Mouse (Mus musculus): ENCODE data around the gene Epo. TPM values are rescaled to one million over a fixed set of nuclear protein-coding genes. Genes with fewer than 3 reads are reported as not detected.

The Epo gene
- polyA plus RNA-seq, 1 experiment from 2014 or later: 5.5 TPM

GRCm38 (mm10) chr5:137510573-137511390 lies 22.3 kb downstream of the Epo start:
- Histone ChIP-seq H3K9me3 (replicated peaks) (no peaks in the 10 kb centered on the region), H3K27me3 (ENCODE audit: low read depth, poor library complexity, severe bottlenecking) (no peaks in the 10 kb centered on the region), H3K4me1 (peaks cover 49% of the 10 kb centered on the region), H3K36me3 (peaks cover 21% of the 10 kb centered on the region), H3K4me3 (peak overlapping the region; percentile 99), H3K27ac (replicated peaks) (peak overlapping the region; percentile 97)
- WGBS: under 1% methylated on average over 48 of the region's 83 CpGs
- DNase-seq (ENCODE audit: low spot score): no peak

DNA sequence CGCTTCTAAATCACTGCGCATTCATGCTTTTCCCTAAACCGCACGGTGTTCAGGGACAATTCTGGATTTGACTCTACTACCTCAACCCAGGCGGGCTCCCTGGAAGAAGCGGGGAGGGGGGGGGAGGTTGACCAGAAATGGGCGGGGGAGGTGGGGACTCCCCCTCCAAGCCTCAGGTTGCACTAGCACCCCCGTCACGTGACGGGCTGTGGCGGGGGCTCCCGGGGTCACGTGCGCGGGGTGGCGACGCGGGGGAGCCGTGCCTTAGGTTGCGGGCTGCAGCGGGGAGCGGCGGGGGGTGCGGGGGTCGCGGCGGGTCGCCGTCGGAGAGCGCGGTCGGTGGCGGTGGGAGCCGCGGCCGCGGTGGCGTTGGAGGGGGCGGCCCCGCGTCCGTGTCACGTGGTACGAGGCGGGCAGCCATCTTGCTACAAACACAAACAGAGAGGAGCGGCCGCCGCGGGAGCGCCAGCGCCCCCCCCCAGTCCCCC lies 23.0 kb downstream of the Epo start:
- Histone ChIP-seq H3K36me3 (peaks cover 19% of the 10 kb centered on the region), H3K4me3 (peak overlapping the region; percentile 99), H3K4me1 (peaks cover 47% of the 10 kb centered on the region), H3K9me3 (replicated peaks) (no peaks in the 10 kb centered on the region), H3K27ac (replicated peaks) (peak overlapping the region; percentile 97), H3K27me3 (ENCODE audit: low read depth, poor library complexity, severe bottlenecking) (no peaks in the 10 kb centered on the region)
- peak; percentile 87 for DNase-seq (ENCODE audit: low spot score)
- 2% methylated on average over 50 of the region's 52 CpGs for WGBS

DNA sequence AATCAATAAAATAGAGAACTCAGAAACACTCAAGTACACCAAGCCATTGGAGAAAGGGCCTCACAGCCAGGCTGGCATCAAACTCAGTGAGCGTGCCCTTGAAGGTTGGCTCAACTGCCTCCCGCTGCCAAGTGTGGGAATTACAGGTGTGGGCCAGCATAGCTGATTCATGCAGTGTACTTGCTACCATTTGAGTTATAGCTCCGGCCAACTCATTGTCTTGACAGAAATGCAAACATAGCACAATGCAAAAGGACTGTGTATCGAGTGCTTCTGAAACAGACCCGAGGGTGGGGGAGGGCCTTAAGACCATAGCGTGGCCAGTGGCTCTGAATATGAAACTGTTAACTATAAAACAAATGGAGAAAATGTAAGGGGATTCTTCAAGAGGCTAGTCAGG lies 29.0 kb downstream of the Epo start:
- H3K4me3 ChIP-seq: no peak overlapping the region
- no peaks in the 10 kb centered on the region for H3K27me3 ChIP-seq (ENCODE audit: low read depth, poor library complexity, severe bottlenecking)
- no peaks in the 10 kb centered on the region for H3K9me3 ChIP-seq (replicated peaks)
- WGBS: 88% methylated on average over 6 of the region's 6 CpGs
- peaks cover 25% of the 10 kb centered on the region for H3K4me1 ChIP-seq
- H3K27ac ChIP-seq (replicated peaks): no peak overlapping the region
- peaks cover 14% of the 10 kb centered on the region for H3K36me3 ChIP-seq
- DNase-seq (ENCODE audit: low spot score): no peak

DNA sequence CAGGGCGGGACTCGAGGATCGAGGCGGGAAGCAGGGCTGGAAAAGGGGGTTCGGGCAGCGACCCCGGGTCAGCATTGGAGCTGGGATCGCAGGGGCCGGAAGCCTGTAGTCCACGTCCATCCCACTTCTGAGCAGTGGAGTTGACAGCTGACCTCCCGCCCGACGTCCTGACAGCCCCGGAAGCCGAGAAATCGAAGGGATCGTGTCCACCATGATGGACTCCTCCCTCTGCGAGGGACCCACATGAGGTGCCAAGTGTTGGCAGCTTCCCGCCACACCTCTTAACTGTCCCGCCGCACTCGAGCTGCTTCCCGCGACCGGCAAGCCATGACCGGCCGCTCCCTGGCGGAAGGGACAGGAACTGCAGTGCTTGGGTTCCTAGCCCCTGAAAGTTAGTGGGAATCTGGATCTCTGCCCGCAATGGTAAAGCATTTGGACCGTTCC lies 30.4 kb downstream of the Epo start:
- Histone ChIP-seq H3K9me3 (replicated peaks) (no peaks in the 10 kb centered on the region), H3K36me3 (peaks cover 14% of the 10 kb centered on the region), H3K27me3 (ENCODE audit: low read depth, poor library complexity, severe bottlenecking) (no peaks in the 10 kb centered on the region), H3K27ac (replicated peaks) (peak overlapping the region; percentile 97), H3K4me1 (peaks cover 25% of the 10 kb centered on the region), H3K4me3 (peak overlapping the region; percentile 77)
- under 1% methylated on average over 30 of the region's 30 CpGs for whole genome bisulfite sequencing
- peak; percentile 88 for DNase-seq (ENCODE audit: low spot score)

GRCm38 (mm10) chr5:137501709-137502666 lies 31.1 kb downstream of the Epo start, which contains the start of gene Pop7:
Pop7 (minus strand) TSS chr5:137502518.
- Histone ChIP-seq H3K36me3 (peaks cover 14% of the 10 kb centered on the region), H3K27ac (replicated peaks) (peak within 1 kb of the TSS; percentile 97), H3K27me3 (ENCODE audit: low read depth, poor library complexity, severe bottlenecking) (no peaks in the 10 kb centered on the region), H3K4me1 (peaks cover 25% of the 10 kb centered on the region), H3K4me3 (peak within 1 kb of the TSS; percentile 77), H3K9me3 (replicated peaks) (no peaks in the 10 kb centered on the region)
- DNase-seq (ENCODE audit: low spot score): peak; percentile 99
- WGBS: 2% methylated on average over 64 of the region's 64 CpGs

- Histone ChIP-seq H3K36me3 (peaks cover 14% of the 10 kb centered on the region), H3K27me3 (ENCODE audit: low read depth, poor library complexity, severe bottlenecking) (no peaks in the 10 kb centered on the region), H3K4me3 (no peak overlapping the region), H3K4me1 (peaks cover 25% of the 10 kb centered on the region), H3K9me3 (replicated peaks) (no peaks in the 10 kb centered on the region), H3K27ac (replicated peaks) (no peak overlapping the region)
- DNase-seq (ENCODE audit: low spot score): no peak
- 90% methylated on average over 7 of the region's 7 CpGs for WGBS
Observed at GRCm38 (mm10) chr5:137500186-137500585, 32.9 kb downstream of the Epo start.

GRCm38 (mm10) chr5:137493831-137494230 lies 39.2 kb downstream of the Epo start:
- Histone ChIP-seq H3K36me3 (peaks cover 5% of the 10 kb centered on the region; the same call in 1 of the 2 replicates), H3K9me3 (replicated peaks) (no peaks in the 10 kb centered on the region), H3K4me3 (no peak overlapping the region), H3K4me1 (0 out of 2 replicates have a peak, but pooled peaks cover 2% of the 10 kb centered on the region), H3K27ac (replicated peaks) (no peak overlapping the region), H3K27me3 (ENCODE audit: low read depth, poor library complexity, severe bottlenecking) (no peaks in the 10 kb centered on the region)
- WGBS: 86% methylated on average over 13 of the region's 13 CpGs
- DNase-seq (ENCODE audit: low spot score): no peak

DNA sequence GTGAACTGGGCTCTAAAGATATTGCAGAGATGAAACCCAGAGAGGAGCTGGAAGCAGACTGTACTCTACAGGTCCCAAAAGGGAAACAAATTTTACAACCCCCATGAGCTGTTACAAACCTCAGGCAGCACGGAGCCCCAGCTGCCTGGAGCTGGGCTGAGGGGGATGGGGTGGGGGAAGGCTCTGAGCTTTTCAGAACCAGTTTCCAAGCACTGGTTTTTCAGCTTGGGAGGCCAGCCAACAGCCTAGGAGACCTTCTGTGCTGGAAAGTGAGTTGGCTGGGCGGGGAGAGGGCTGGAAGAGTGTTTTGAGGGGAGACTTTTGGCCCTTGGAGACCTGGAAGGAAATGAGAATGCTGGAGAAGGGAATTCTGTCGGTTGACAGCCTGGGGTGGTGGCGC lies 41.5 kb downstream of the Epo start:
- 66% methylated on average over 4 of the region's 4 CpGs for WGBS
- Histone ChIP-seq H3K4me1 (peaks cover 4% of the 10 kb centered on the region), H3K27ac (replicated peaks) (no peak overlapping the region), H3K4me3 (no peak overlapping the region), H3K27me3 (ENCODE audit: low read depth, poor library complexity, severe bottlenecking) (no peaks in the 10 kb centered on the region), H3K36me3 (peaks cover 11% of the 10 kb centered on the region; the same call in 1 of the 2 replicates), H3K9me3 (replicated peaks) (no peaks in the 10 kb centered on the region)
- DNase-seq (ENCODE audit: low spot score): no peak

GRCm38 (mm10) chr5:137487616-137488015 lies 45.4 kb downstream of the Epo start:
- DNase-seq (ENCODE audit: low spot score): no peak
- H3K27ac ChIP-seq (replicated peaks): no peak overlapping the region
- H3K36me3 ChIP-seq: peaks cover 6% of the 10 kb centered on the region; the same call in 1 of the 2 replicates
- no peaks in the 10 kb centered on the region for H3K9me3 ChIP-seq (replicated peaks)
- peaks cover 40% of the 10 kb centered on the region for H3K4me1 ChIP-seq
- H3K27me3 ChIP-seq (ENCODE audit: low read depth, poor library complexity, severe bottlenecking): no peaks in the 10 kb centered on the region
- H3K4me3 ChIP-seq: no peak overlapping the region
- 86% methylated on average over 7 of the region's 7 CpGs for WGBS

GRCm38 (mm10) chr5:137485851-137486155 lies 47.2 kb downstream of the Epo start:
- Histone ChIP-seq H3K27ac (replicated peaks) (peak overlapping the region; percentile 88), H3K4me3 (peak overlapping the region; percentile 72), H3K4me1 (peaks cover 54% of the 10 kb centered on the region), H3K9me3 (replicated peaks) (no peaks in the 10 kb centered on the region), H3K36me3 (peaks cover 6% of the 10 kb centered on the region; the same call in 1 of the 2 replicates), H3K27me3 (ENCODE audit: low read depth, poor library complexity, severe bottlenecking) (no peaks in the 10 kb centered on the region)
- WGBS: 2% methylated on average over 17 of the region's 17 CpGs
- no peak for DNase-seq (ENCODE audit: low spot score)

- H3K27ac ChIP-seq (replicated peaks): peak overlapping the region; percentile 88
- peaks cover 6% of the 10 kb centered on the region; the same call in 1 of the 2 replicates for H3K36me3 ChIP-seq
- no peaks in the 10 kb centered on the region for H3K27me3 ChIP-seq (ENCODE audit: low read depth, poor library complexity, severe bottlenecking)
- no peaks in the 10 kb centered on the region for H3K9me3 ChIP-seq (replicated peaks)
- H3K4me3 ChIP-seq: peak overlapping the region; percentile 72
- peak; percentile 57 for DNase-seq (ENCODE audit: low spot score)
- peaks cover 54% of the 10 kb centered on the region for H3K4me1 ChIP-seq
- WGBS: 4% methylated on average over 30 of the region's 30 CpGs
Observed at GRCm38 (mm10) chr5:137485071-137485850, 47.8 kb downstream of the Epo start.

DNA sequence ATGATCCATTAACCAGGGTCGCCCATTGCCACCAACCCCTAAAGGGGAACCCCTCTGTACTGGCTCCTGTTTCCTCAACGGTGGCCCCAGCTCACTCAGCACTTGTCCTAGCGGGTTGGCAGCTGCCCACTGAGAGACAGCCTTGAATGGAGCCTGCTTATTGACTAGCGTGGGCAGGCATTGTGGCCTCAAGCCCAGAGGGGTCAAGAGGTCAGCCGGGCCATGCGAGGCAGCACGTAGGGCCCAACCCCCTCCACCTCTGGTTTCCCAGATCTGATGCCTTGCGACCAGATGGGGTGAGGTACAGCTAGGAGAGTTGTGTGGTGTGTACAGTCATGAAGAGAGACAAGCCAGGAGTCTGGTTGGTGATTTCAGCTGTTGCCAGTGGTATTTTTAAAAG lies 51.1 kb downstream of the Epo start:
- peak overlapping the region; percentile 79 for H3K27ac ChIP-seq (replicated peaks)
- H3K36me3 ChIP-seq: no peaks in the 10 kb centered on the region
- peak; percentile 69 for DNase-seq (ENCODE audit: low spot score)
- 0 out of 2 replicates have a peak overlapping the region, but pooled peaks have one; percentile 15 for H3K4me3 ChIP-seq
- H3K9me3 ChIP-seq (replicated peaks): no peaks in the 10 kb centered on the region
- peaks cover 52% of the 10 kb centered on the region for H3K4me1 ChIP-seq
- no peaks in the 10 kb centered on the region for H3K27me3 ChIP-seq (ENCODE audit: low read depth, poor library complexity, severe bottlenecking)
- 14% methylated on average over 8 of the region's 8 CpGs for WGBS
